Mouse (Mus musculus) mature B cell (primary cell): Measurements from ENCODE around the gene Fbxo30.
"Not testable (repeated sequence)": the region's sequence is repeated elsewhere in the genome, so short reads cannot be mapped to it uniquely, and the experiment has no call there.

Experiments used
- in situ Hi-C: fragments of 300-500 bp; cut with MboI; formaldehyde crosslinking; loops from 2 replicates; pipeline ENCODE4 v1.14.3; 2019

Gene Fbxo30

DNA sequence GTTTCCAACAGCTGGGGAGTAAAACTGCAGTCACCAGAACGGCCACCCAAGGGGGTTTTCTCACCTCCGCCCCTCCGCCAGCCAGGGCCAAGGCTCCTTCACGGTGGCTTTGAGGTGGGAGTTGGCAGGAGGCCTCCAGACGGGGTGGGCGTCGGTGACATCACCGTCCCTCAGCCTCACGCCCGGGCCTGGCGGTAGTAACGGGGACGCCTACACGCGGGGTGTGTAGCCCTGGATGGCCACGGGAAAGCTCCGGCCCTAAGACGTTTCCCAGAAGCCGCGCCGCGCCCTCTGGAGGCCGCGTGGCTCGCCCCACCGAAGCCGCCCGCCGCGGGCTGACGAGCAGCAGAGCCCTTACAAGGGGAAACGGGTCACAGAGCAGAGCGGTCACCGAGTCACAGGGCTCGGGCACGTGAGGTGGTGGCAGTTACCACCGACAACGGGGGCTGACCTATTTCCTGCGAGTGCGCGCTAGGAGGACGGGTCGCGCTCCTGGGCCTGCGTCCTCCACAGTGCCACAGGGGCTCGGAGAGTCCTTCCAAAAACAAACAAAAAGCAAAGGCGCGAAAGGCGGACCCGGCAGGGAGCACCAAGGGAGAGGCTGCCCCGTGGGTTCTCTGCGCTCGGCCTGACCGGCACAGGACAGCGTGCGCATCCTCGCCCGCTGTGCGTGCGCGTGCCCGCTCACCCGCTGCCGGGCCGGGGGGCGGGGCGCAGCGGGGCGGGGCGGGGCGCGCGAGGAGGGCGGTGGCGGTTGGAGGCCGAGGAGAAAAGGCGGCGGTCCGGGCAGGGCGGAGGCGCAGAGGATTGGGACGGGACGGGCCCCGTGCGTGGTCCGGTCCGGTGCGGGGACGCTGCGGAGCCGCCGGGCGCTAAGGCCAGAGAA, at the start of gene Fbxo30:
TSS of gene Fbxo30 (plus strand) at position 753 of the 886 bp plus-strand sequence.
- in situ Hi-C loops = no loop called here

- in situ Hi-C loops = no loop called here
These were observed 47.9 kb upstream of the Fbxo30 start for GRCm38 (mm10) chr10:11233208-11233607.

- in situ Hi-C loops = not testable (repeated sequence)
These were observed 38.1 kb upstream of the Fbxo30 start for GRCm38 (mm10) chr10:11242988-11243387.

DNA sequence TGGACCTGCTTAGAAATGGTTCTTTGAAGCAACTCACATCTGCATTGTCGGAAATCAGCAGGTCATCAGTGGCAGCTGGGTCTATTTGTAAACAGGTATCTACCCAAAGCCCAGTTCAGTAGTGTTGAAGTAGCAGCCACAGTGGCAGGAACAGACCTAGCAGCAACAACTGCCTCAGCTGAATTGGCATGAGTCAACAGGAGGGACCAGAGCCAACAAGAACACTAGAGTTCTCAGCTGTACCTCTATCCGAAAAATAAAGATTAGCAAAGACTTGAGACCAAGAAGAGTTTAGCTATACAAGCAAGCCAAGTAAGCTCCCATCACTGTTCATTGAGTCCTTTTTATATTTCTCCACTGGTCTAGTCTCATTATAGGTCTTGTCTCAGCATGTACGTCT, 32.9 kb upstream of the Fbxo30 start:
- in situ Hi-C loops = no loop called here

DNA sequence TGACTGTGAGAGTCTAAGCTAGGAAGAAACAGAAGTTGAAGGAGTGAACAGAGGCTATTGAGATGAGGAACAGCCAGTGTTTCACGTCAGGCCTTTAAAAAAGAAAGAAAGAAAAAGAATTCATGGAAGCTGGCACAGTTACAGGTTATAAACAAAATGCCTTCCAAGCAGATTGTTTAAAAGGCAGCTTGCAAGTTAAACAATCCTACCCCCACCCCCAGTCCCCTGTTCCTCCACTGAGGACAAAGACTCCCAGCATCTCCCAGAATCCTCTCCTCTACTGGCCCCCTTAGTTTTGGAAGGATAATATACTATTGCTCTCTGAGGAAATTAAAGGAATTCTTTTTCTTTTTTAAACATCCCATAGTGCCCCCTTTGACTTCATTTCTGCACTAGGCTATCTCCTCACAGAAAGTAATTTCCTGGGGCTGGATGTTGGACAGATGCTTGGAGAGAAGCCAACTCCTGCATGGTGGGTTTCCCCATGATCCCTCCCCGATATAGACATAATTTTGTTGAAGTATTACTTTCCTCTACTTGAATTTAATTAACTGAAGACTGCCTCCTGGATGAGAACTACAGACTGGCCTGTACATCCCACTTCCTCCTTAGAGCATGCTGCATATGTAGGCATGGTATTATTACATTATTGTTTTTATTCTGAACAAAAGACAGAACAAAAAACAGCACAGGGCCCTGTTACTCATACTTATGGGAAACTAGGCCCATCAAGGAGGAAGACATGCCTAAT, 30.7 kb upstream of the Fbxo30 start:
- in situ Hi-C loops = no loop called here

- in situ Hi-C loops = not testable (repeated sequence)
These were observed 27.5 kb upstream of the Fbxo30 start for GRCm38 (mm10) chr10:11253581-11253980.

- in situ Hi-C loops = no loop called here
These were observed 21.0 kb upstream of the Fbxo30 start for GRCm38 (mm10) chr10:11260119-11260518.

DNA sequence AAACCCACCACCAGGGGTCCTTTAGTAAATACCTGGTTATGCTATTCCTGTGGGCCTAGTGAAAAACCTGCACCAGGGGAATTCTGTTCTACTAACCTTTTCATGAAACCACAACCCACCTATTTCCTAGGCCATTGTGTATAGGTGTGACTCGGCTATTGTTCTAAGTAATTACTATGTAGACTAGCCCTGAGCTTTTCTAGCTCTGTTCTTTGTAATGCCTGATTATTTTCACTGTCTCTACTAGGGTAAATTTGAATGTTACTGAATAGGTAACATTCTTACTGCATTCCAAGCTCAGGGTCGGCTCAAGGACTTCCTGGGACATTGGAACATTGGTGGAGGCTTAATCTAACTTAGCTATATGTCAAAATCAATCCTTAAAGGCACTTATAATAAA, 18.8 kb upstream of the Fbxo30 start:
- in situ Hi-C loops = not testable (repeated sequence)

GRCm38 (mm10) chr10:11263795-11264194, 17.3 kb upstream of the Fbxo30 start:
- in situ Hi-C loops = not testable (repeated sequence)

DNA sequence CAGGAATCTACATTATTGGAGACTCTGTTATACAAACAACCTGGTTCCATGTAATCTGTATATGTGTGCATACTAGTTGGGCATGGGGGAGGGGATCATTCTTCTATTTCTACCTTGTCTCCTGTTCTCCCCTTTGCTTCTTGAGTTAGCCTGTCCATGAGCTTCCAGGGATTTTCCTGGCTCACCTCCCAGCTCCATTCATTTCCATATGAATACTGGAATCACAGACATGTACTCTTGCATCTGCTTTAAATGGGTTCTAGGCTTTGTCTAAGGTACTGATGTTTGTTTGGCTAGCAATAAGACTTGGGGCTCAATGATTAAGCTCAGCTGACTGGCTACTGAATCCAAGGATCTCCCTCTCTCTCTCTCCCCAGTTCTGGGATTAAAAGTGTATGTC, 12.0 kb upstream of the Fbxo30 start:
- in situ Hi-C loops = no loop called here

DNA sequence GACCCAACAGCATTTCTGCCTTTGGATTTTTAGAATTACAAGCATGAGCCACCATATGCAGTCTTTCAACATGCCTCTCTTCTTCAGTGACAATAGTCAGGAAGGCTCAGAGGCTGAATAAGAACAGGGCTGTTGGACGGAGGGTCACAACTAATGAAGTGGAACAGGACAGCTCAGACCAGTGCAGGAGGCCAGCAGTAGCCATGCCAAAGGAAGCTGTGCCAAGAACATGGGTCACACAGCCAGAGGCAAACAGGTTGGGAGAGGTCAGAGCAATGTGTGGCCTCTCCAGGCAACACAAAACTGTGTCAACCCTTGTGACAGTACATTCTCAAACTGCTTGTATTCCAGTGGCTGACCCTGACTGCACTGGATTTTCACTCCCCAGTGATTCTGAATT, 6.7 kb upstream of the Fbxo30 start:
- in situ Hi-C loops = no loop called here

- in situ Hi-C loops = no loop called here
These were observed 924 bp upstream of the Fbxo30 start for GRCm38 (mm10) chr10:11280235-11280577.

- in situ Hi-C loops = no loop called here
These were observed 572 bp downstream of the Fbxo30 start for GRCm38 (mm10) chr10:11281498-11282305.

- in situ Hi-C loops = no loop called here
These were observed 1.1 kb downstream of the Fbxo30 start for GRCm38 (mm10) chr10:11282306-11282631.

GRCm38 (mm10) chr10:11298418-11298817, 17.3 kb downstream of the Fbxo30 start:
- in situ Hi-C loops = no loop called here

DNA sequence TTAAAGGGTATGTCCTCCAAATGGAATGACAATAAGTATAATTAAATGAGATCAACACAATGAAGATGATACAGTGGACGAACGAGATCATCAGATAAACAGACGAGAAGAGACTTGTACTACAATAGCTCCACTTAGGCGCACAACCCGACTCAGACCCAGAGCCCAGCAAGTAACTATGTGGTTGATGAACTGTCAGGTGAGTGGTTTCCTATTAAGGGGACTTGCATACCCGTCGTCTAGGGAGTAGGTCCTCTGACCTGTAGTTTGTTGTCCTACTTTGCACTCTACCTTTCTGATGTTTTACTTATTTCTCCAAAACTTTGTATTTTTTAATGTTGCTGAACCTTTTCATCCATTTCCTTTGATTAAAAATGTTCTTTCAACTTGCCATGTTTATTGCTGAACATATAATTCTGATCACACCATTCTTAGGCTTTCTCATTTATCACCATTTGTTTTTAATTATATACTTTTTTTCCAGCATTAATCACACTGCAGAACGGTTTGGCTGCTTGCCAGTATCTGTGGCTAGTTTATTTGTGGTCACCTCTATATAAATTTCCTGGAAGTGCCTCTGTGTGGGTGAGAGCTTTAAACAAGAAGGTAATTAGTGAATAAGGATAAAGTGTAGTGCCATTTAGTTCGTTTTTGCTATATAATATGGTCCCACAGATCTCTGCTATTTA, 24.4 kb downstream of the Fbxo30 start:
- in situ Hi-C loops = no loop called here

DNA sequence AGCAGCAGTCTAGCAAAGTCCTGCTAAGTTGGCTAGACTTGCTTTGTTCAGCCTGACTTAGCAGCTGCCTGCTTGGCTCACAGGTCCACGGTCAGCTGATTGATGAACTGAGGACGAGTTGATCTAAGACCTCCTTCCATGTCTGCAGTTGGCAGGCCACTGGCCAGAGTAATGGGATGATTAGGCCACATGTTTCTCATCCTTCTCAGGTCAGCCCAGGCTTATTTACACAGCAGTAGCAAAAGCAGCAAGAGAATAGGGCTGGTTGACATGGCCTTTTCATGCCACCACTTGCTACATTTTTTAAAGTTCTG, 24.9 kb downstream of the Fbxo30 start:
- in situ Hi-C loops = no loop called here

DNA sequence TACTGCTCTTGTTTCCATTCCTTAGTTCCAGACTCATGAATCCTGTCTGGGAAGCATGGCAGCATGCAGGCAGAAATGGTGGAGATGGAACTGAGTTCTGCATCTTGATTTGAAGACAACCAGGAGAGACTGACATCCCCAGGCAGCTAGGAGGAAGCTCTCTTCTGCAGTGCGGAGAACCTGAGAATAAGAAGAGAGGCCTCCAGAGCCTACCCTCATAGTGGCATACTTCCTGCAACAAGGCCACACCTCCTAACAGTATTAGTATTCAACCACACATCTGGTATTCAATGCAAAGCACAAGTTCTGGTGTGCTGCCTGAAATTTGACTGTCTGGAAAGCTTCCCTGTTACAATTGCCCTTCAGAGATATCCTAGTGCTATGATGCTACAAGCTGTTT, 28.7 kb downstream of the Fbxo30 start:
- in situ Hi-C loops = no loop called here

DNA sequence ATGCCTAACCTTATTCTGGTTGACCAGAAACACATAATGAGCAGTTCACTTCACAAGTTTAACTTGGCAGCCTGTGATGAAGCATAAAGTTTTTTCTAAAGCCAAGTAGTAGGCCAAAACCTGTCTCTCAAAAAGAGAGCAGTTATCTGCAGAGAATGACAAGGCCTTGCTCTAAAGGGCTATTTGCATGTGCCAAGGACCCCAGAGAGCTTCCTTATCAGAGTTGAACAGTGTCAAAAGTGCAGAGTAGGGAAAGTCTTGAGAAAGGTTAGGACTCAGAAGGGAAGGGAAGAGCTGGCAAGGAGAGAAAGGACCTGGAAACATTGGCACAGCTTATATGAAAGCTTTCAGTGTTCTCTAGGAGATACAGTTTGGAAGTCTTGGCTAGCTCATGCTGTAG, 29.4 kb downstream of the Fbxo30 start:
- in situ Hi-C loops = no loop called here

DNA sequence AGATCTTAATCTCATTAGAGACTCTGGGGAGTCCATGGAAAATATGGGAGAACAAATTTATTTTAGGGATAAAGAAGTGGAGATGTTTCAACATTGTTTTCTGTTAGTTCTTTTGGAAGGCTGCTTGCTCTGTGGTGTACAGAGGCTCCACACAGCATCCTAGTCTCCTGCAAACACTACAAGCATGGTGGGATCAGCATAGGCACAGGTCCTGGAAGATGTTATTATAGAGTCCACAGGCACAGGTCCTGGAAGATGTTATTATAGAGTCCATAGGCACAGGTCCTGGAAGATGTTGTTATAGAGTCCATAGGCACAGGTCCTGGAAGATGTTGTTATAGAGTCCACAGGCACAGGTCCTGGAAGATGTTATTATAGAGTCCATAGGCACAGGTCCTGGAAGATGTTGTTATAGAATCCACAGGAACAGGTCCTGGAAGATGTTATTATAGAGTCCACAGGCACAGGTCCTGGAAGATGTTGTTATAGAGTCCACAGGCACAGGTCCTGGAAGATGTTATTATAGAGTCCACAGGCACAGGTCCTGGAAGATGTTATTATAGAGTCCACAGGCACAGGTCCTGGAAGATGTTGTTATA, 36.8 kb downstream of the Fbxo30 start:
- in situ Hi-C loops = not testable (repeated sequence)

DNA sequence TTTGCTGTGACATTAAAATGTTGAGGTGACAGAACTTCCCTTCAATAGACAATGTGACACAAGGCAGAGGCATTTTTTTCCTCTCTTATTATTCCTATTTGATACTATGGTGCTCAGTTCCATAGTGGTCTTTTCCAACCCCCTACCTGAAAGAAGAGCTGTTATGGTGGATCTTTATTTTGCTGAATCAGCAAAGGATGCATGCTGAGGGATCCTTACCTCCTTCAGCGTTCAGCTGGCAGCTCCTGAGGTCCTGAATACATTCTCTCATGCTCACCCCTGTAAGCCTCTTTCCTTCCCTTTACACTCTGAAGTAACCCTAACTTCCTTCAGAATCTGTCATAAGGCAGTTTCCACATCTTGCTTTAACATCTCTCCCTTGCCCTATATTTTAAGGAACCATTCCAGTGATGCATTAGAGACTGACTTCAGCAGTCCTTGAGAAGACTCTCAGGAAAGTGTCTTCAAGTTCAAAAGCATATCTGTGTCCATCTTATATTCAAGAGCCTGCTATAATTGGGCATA, 38.4 kb downstream of the Fbxo30 start:
- in situ Hi-C loops = no loop called here
